Mouse (Mus musculus) kidney, postnatal 10 days (tissue): ENCODE measurements at regions not wholly inside any gene's neighbourhood (a gene's known extent, or its start where the extent isn't known, plus 50 kb on each side); places are given as distances from the start of the nearest gene placed in this dataset.

Experiments used
- DNase-seq: peaks from one replicate; pipeline ENCODE4 v3.0.0; 2021; ENCODE audit warnings: mixed read lengths

- peak; percentile 52 for DNase-seq
Observed at GRCm38 (mm10) chr9:116328201-116328600, 153.0 kb upstream of the Tgfbr2 start.

DNA sequence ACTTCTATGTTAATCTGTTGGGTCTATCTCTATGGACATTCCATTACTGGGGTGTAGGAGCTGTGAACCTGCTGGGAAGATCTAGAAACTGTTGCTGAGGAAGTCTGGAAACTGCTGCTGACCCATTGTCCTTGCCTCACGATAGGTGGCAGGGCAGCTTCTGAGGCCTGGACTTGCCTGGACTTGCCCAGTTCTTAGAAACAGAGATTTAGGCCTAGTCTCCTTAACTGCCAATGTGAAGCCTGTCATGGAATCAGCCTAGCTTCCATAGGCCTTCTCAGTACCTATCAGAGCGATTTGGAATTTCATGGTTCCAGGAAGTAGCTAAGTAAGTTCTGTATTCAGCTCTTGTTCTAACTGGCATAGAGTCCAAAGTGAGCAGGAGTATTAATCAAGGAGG, 151.9 kb upstream of the Tgfbr2 start:
- DNase-seq = no peak

GRCm38 (mm10) chr9:116324971-116325370, 149.8 kb upstream of the Tgfbr2 start:
- DNase-seq = no peak

GRCm38 (mm10) chr9:116323871-116324721, 148.9 kb upstream of the Tgfbr2 start:
- no peak for DNase-seq

- no peak for DNase-seq
Observed at GRCm38 (mm10) chr9:116321908-116322307, 146.7 kb upstream of the Tgfbr2 start.

GRCm38 (mm10) chr9:116319421-116319820, 144.3 kb upstream of the Tgfbr2 start:
- DNase-seq = no peak

DNA sequence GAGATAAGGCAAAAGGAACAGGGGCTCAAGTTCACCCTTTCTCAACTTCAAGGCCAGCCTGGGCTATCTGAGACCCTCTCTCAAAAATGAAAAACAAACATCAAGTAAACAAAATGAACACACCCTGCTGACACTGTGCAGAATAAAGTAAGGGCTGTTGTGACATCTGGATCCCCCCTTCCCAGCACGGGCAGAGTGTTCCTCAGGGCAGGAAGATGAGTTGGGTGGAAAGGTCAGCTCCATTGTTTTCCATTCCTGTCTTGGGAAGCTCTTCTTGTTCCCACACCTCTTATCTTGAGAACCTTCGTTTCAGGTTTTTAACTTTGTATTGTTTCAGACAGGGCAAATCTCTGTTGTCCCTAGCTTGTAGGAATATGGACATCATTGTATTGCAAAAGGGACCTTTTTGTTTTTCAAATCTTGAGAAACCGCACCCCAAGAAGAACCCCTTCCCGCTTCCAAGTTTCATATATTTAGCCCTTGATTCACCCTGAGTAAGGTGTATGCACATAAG, 141.5 kb upstream of the Tgfbr2 start:
- no peak for DNase-seq

GRCm38 (mm10) chr9:116314803-116315202, 139.6 kb upstream of the Tgfbr2 start:
- no peak for DNase-seq

GRCm38 (mm10) chr9:116313932-116314790, 139.0 kb upstream of the Tgfbr2 start:
- DNase-seq = no peak

GRCm38 (mm10) chr9:116311364-116311763, 136.2 kb upstream of the Tgfbr2 start:
- no peak for DNase-seq

GRCm38 (mm10) chr9:116301602-116302001, 126.4 kb upstream of the Tgfbr2 start:
- DNase-seq = no peak

GRCm38 (mm10) chr9:116298791-116299190, 123.6 kb upstream of the Tgfbr2 start:
- no peak for DNase-seq

DNA sequence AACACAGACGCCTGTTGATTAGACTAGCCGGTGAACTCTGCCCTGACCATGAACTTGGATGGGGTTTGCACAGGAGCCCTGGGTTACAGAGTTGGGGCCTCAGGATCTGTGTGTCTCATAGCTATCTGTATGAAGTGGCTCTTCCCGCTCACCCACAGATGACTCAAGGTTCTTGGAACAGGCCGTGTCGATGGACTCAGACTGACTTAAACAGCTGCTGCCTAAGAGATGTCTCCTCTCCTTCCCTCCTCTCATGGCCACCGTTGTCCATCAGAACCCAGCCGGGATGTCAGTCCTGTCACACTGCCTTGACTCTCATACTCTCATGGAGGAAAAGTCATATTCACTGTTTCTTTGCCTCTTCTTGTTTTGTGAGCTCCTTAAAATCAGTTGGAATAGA, 121.2 kb upstream of the Tgfbr2 start:
- no peak for DNase-seq

DNA sequence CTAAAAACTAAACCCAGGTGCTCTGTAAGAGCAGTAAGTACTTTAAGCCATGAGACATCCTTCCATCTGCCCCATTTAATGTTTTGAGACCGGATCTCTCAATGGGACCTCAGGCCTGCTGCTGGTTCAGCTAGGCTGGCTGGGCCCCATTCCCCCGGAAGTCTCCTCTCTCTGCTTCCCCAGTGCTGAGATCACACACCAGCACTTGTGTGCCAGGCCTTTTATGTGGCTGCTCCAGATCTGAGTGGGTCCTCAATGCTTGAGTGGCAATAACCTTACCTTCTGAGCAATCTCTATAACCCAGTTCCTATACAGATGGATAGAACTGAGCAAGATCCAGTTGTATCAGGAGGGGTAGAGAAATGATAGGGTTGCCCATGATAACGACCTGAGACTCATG, 118.9 kb upstream of the Tgfbr2 start:
- no peak for DNase-seq

DNA sequence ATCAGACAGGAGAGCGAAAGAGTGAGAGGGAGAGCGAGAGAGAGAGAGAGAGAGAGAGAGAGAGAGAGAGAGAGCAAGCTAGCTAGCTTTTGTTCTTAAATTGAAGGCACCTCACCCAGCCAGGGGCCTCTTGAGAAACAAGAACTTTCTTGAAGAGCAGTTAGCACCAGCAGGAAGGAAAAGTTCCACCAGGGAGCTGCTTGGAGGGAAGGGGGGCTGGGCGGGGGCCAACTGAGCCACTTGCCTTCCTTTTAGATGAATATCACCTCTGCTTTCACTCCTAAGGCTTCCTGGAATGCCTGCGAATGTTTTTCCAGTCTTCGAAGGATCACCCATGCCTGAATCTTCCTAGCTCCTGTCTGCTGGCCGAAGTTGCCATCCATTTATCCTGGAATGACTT, 118.0 kb upstream of the Tgfbr2 start:
- peak; percentile 63 for DNase-seq

- DNase-seq = peak; percentile 28
Observed at GRCm38 (mm10) chr9:116291624-116292023, 116.5 kb upstream of the Tgfbr2 start.

DNA sequence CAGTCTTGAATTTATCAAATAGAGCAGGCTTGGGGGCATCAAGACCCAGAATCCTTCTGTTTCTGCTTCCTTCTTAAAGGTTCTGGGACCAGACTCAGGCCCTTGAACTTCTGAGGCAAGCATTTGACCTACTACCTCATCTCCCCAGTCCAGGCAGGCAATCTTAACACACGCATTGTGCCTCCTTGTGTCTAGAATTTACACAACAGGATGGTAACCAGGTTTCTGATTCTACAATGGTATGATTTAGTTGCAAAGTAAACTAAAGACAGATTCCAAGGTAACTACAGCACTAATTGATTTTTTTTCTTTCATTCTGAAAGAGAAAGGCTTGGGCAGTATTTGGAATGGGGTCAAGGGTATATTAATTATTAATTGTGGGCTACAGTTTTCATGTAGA, 115.7 kb upstream of the Tgfbr2 start:
- DNase-seq = no peak

DNA sequence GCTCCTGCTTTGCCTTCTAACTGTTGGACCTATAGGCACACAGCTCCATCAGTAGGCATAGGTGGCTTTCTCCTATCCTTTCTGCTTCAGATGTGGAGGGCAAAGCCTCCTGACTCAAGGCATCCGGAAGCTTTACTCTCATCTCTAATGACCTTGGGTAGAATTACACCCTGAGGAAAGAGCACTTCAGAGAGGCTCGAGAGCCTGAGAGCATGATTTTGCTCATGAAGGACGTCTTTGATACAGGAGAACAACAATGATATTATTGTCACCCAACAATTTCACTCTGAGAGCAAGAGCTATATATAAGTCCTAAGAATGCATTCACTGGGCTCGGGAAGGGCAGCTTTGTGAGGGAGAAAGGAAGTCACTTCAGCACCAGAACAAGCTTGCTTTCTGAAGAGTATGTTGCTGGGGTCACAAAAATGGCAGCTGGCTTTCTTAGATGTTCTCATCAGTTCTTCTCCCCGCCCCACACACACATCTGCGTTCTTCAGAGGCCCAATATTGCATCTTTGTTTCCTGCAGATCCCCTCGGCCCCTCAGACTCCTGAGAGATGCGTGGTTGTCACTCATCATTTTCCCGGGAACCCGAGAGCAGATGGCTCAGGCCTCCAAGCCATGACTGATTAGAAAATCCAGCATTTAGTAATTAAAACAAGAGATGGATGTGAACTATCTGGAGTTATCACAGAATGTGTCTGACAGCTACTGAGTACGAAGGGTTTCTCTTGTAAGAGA, 110.7 kb upstream of the Tgfbr2 start:
- no peak for DNase-seq

DNA sequence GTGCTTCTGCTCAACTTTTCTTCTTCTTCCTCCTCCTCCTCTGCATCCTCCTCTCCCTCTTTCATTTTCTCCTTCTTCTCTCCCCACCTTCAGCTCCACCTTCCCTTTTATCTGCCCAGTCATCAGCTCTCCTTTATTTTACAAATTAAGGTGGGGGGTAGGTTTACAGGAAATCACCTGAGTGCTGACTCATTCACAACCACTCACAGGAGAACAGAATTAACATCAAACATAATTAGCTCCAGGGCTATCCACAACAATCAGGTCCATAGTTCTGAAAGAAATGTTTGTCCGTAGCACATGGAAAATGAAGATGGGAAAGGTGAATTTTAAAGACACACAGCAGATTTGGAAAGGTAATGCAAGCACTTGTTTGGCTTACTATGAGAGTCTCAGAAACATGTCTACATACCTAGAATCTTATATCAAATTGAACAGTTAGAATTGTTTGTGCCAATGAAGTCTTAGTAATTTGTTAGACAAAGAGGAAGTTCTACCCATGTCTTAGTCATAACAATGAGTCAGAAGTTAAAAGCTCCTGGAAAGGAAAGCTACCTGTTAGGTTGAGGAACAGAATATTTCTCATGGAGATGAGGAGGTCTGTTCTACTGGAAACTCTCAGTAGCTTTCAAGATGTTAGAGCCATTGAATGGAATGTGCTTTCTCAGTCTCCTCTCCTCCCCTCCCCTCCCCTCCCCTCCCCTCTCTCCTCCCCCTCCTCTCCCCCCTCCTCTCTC, 108.8 kb upstream of the Tgfbr2 start:
- no peak for DNase-seq

- peak; percentile 64 for DNase-seq
Observed at GRCm38 (mm10) chr9:116281654-116282053, 106.5 kb upstream of the Tgfbr2 start.

GRCm38 (mm10) chr9:116280146-116280545, 105.0 kb upstream of the Tgfbr2 start:
- no peak for DNase-seq

DNA sequence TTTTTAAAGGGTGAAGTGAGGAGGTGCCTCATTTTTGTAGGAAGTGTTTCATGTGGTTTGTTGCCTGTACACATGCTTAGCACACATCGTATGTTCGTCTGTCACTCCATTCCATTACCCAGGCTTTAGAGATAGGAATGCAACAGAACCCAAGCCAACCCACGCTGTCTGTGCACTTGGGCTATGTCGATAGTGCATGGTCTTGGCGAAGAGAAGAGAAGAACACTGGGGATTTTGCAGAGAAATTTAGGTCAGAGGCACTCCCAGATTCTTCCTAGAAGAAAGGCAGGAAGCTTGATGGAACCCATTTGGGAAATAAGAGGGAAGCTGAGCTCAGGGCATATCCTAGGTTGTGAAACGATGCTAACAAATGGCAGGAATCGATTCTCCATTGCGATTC, 103.7 kb upstream of the Tgfbr2 start:
- DNase-seq = no peak
